Mouse (Mus musculus) CH12.LX (cell line): ENCODE measurements around the gene Tnnt1. TPM values are rescaled to one million over a fixed set of nuclear protein-coding genes. Genes with fewer than 3 reads are reported as not detected.

Source experiments
- DNase-seq: peaks from one replicate; pipeline ENCODE4 v3.0.0-alpha.2; 2013; ENCODE audit errors: extremely low read depth
- H3K27ac ChIP-seq: 2 replicates; pipeline ENCODE4 v1.5.1; 2012; ENCODE audit warnings: low read depth, mild to moderate bottlenecking, control low read depth, moderate library complexity; ENCODE audit not compliant: insufficient read depth
- H3K27me3 ChIP-seq: replicated peaks from 2 replicates; pipeline ENCODE3; 2012; ENCODE audit warnings: inconsistent platforms
- H3K36me3 ChIP-seq, 2 experiments: replicated peaks in 1 of 2; 2 replicates each; pipeline versions ENCODE3 to v1.6.1; 2012; ENCODE audit warnings: inconsistent platforms in 1 of 2, low read length in 1 of 2, mild to moderate bottlenecking in 1 of 2, mixed read lengths in 1 of 2, moderate library complexity in 1 of 2; ENCODE audit not compliant: control insufficient read depth in 1 of 2, insufficient read depth in 1 of 2
- H3K4me1 ChIP-seq, 2 experiments: 2 replicates each; pipeline ENCODE4 v1.6.1; 2012; ENCODE audit warnings: inconsistent platforms in 1 of 2, moderate library complexity in 1 of 2; ENCODE audit not compliant: insufficient read depth in 2 of 2, control insufficient read depth in 1 of 2
- H3K4me2 ChIP-seq: 2 replicates; pipeline ENCODE4 v1.6.1; 2012; ENCODE audit warnings: low read depth, mild to moderate bottlenecking, control low read depth; ENCODE audit not compliant: poor library complexity, insufficient read depth, severe bottlenecking
- H3K4me3 ChIP-seq, 3 experiments: fragments of 150-350 bp in 1 of 3; sonication (generic) in 1 of 3; replicated peaks in 1 of 3; 2 replicates each; pipeline versions ENCODE3 to v1.5.1; 2011 to 2012; ENCODE audit warnings: low read depth in 2 of 3, low read length in 2 of 3, mild to moderate bottlenecking in 2 of 3, moderate library complexity in 2 of 3, control low read depth in 1 of 3, improper control_type of control experiment in 1 of 3, inconsistent platforms in 1 of 3, mixed read lengths in 1 of 3; ENCODE audit not compliant: poor library complexity in 1 of 3
- H3K79me2 ChIP-seq: replicated peaks from 2 replicates; pipeline ENCODE4 v1.6.1; 2012; ENCODE audit warnings: mild to moderate bottlenecking, moderate library complexity; ENCODE audit not compliant: control insufficient read depth, poor library complexity, insufficient read depth, severe bottlenecking; ENCODE audit errors: extremely low read depth
- H3K9ac ChIP-seq: 2 replicates; pipeline ENCODE4 v1.6.1; 2012; ENCODE audit warnings: low read depth, mild to moderate bottlenecking, control low read depth, moderate library complexity; ENCODE audit not compliant: insufficient read depth
- H3K9me3 ChIP-seq: replicated peaks from 2 replicates; pipeline ENCODE3; 2012; ENCODE audit warnings: low read length, inconsistent platforms, mixed read lengths
- BHLHE40 ChIP-seq: IDR thresholded peaks from 2 replicates; pipeline ENCODE4 v1.6.1; 2011; ENCODE audit warnings: mild to moderate bottlenecking, low read depth, low read length, improper control_type of control experiment
- CHD1 ChIP-seq: IDR thresholded peaks from 2 replicates; pipeline ENCODE4 v1.6.1; 2012; ENCODE audit warnings: low read depth, low read length, improper control_type of control experiment, inconsistent platforms
- CHD2 ChIP-seq: IDR thresholded peaks from 2 replicates; pipeline ENCODE4 v1.6.1; 2011; ENCODE audit warnings: low read length, improper control_type of control experiment
- CTCF ChIP-seq, 2 experiments: IDR thresholded peaks in 1 of 2; conservative IDR thresholded peaks in 1 of 2; 2 replicates each; pipeline ENCODE4 v1.5.1; 2011 to 2012; ENCODE audit warnings: low read depth in 2 of 2, low read length in 2 of 2, improper control_type of control experiment in 1 of 2, inconsistent platforms in 1 of 2, mild to moderate bottlenecking in 1 of 2, moderate library complexity in 1 of 2
- EP300 ChIP-seq: IDR thresholded peaks from 2 replicates; pipeline ENCODE4 v1.6.1; 2011; ENCODE audit warnings: low read length, improper control_type of control experiment
- GABPA ChIP-seq: IDR thresholded peaks from 2 replicates; pipeline ENCODE4 v1.6.1; 2012; ENCODE audit warnings: low read depth, low read length, improper control_type of control experiment, inconsistent platforms; ENCODE audit not compliant: insufficient replicate concordance
- HCFC1 ChIP-seq: IDR thresholded peaks from 2 replicates; pipeline ENCODE4 v1.6.1; 2012; ENCODE audit warnings: low read depth, mild to moderate bottlenecking, inconsistent platforms, low read length, improper control_type of control experiment
- IRF4 ChIP-seq: IDR thresholded peaks from 2 replicates; pipeline ENCODE4 v1.6.1; 2014; ENCODE audit warnings: low read depth, mild to moderate bottlenecking, inconsistent platforms, low read length, improper control_type of control experiment
- JUN ChIP-seq: IDR thresholded peaks from 2 replicates; pipeline ENCODE4 v1.6.1; 2011; ENCODE audit warnings: low read depth, mild to moderate bottlenecking, low read length, improper control_type of control experiment, moderate library complexity; ENCODE audit not compliant: insufficient read depth
- JUND ChIP-seq: conservative IDR thresholded peaks from 2 replicates; pipeline ENCODE4 v1.6.1; 2011; ENCODE audit warnings: low read depth, low read length, improper control_type of control experiment
- MAFK ChIP-seq: IDR thresholded peaks from 2 replicates; pipeline ENCODE4 v1.6.1; 2011; ENCODE audit warnings: low read length, improper control_type of control experiment; ENCODE audit not compliant: insufficient replicate concordance
- MAX ChIP-seq: IDR thresholded peaks from 2 replicates; pipeline ENCODE4 v1.6.1; 2011; ENCODE audit warnings: low read length, improper control_type of control experiment
- MAZ ChIP-seq: IDR thresholded peaks from 2 replicates; pipeline ENCODE4 v1.6.1; 2012; ENCODE audit warnings: low read depth, mild to moderate bottlenecking, inconsistent platforms, low read length, improper control_type of control experiment, moderate library complexity
- MXI1 ChIP-seq: IDR thresholded peaks from 2 replicates; pipeline ENCODE4 v1.6.1; 2011; ENCODE audit warnings: mild to moderate bottlenecking, low read depth, low read length, improper control_type of control experiment
- NELFE ChIP-seq: IDR thresholded peaks from 2 replicates; pipeline ENCODE4 v1.6.1; 2011; ENCODE audit warnings: low read depth, low read length, improper control_type of control experiment
- PAX5 ChIP-seq: IDR thresholded peaks from 2 replicates; pipeline ENCODE4 v1.6.1; 2012; ENCODE audit warnings: low read length, inconsistent platforms, mixed read lengths
- POLR2A ChIP-seq: IDR thresholded peaks from 2 replicates; pipeline ENCODE4 v1.6.1; 2011; ENCODE audit warnings: low read depth, mild to moderate bottlenecking, improper control_type of control experiment, low read length
- POLR2AphosphoS2 ChIP-seq: IDR thresholded peaks from 2 replicates; pipeline ENCODE4 v1.6.1; 2011; ENCODE audit warnings: low read depth, low read length, improper control_type of control experiment
- RAD21 ChIP-seq: IDR thresholded peaks from 2 replicates; pipeline ENCODE4 v1.6.1; 2011; ENCODE audit warnings: low read depth, mild to moderate bottlenecking, low read length, improper control_type of control experiment, moderate library complexity
- RCOR1 ChIP-seq: conservative IDR thresholded peaks from 2 replicates; pipeline ENCODE4 v1.6.1; 2012; ENCODE audit warnings: low read depth, mild to moderate bottlenecking, inconsistent platforms, low read length, improper control_type of control experiment
- SIN3A ChIP-seq: IDR thresholded peaks from 2 replicates; pipeline ENCODE4 v1.6.1; 2012; ENCODE audit warnings: low read length, improper control_type of control experiment, inconsistent platforms
- SMC3 ChIP-seq: IDR thresholded peaks from 2 replicates; pipeline ENCODE4 v1.6.1; 2011; ENCODE audit warnings: low read depth, low read length, improper control_type of control experiment
- UBTF ChIP-seq: IDR thresholded peaks from 2 replicates; pipeline ENCODE4 v1.6.1; 2012; ENCODE audit warnings: low read depth, mild to moderate bottlenecking, inconsistent platforms, low read length, improper control_type of control experiment, moderate library complexity
- USF1 ChIP-seq: IDR thresholded peaks from 2 replicates; pipeline ENCODE4 v1.6.1; 2014; ENCODE audit warnings: low read depth, mild to moderate bottlenecking, inconsistent platforms, low read length, improper control_type of control experiment
- USF2 ChIP-seq: conservative IDR thresholded peaks from 2 replicates; pipeline ENCODE4 v1.6.1; 2011; ENCODE audit warnings: low read depth, low read length, improper control_type of control experiment
- ZC3H11A ChIP-seq: IDR thresholded peaks from 2 replicates; pipeline ENCODE4 v1.6.1; 2012; ENCODE audit warnings: low read depth, mild to moderate bottlenecking, inconsistent platforms, low read length, improper control_type of control experiment
- ZKSCAN1 ChIP-seq: IDR thresholded peaks from 2 replicates; pipeline ENCODE4 v1.6.1; 2012; ENCODE audit warnings: low read depth, inconsistent platforms, low read length, improper control_type of control experiment, borderline replicate concordance
- ZMIZ1 ChIP-seq: IDR thresholded peaks from 2 replicates; pipeline ENCODE4 v1.6.1; 2012; ENCODE audit warnings: low read depth, mild to moderate bottlenecking, inconsistent platforms, low read length, improper control_type of control experiment
- ZNF384 ChIP-seq: IDR thresholded peaks from 2 replicates; pipeline ENCODE4 v1.6.1; 2012; ENCODE audit warnings: low read depth, low read length, improper control_type of control experiment, inconsistent platforms
- dilution Hi-C: fragments of 300-500 bp; cut with MboI; formaldehyde crosslinking; loops from 2 replicates; pipeline ENCODE4 v1.14.3; 2020; ENCODE audit warnings: low sequenced_read_pairs; ENCODE audit not compliant: extremely low pct_unique_long_range_greater_than_20kb, extremely low pct_ligation_motif_present
- in situ Hi-C: fragments of 300-500 bp; cut with MboI; formaldehyde crosslinking; loops from 3 replicates; pipeline ENCODE4 v1.14.3; 2019; ENCODE audit warnings: low sequenced_read_pairs, low pct_ligation_motif_present, low pct_unique_long_range_greater_than_20kb, mixed read lengths
- polyA plus RNA-seq: library from polyadenylated mRNA; unstranded; fragments of >175 nt; gene quantifications from 2 replicates; pipeline ENCODE4 v1.2.1, GENCODE M21; 2012; ENCODE audit warnings: low read depth; ENCODE audit not compliant: insufficient read length
- total RNA-seq, 2 experiments: library from RNA; depleted of rRNA; stranded (reverse); fragments of 300-350 nt in 1 of 2; fragments of >200 nt in 1 of 2; gene quantifications; 2 replicates each; pipeline ENCODE4 v1.2.3; 2012 to 2014

Tnnt1 gene
- total and polyA plus RNA-seq, 3 experiments: 0.30 to 0.36 TPM; not detected in 1

GRCm38 (mm10) chr7:4502421-4503090 is 13.6 kb downstream of the Tnnt1 start:
- Histone ChIP-seq H3K27me3 (no peaks in the 10 kb centered on the region), H3K4me1 (peaks cover 40 to 62% of the 10 kb centered on the region in 2 experiments), H3K9me3 (no peaks in the 10 kb centered on the region), H3K79me2 (peaks cover 38% of the 10 kb centered on the region), H3K4me2 (peak overlapping the region; percentile 91), H3K36me3 (peaks cover 0 to 23% of the 10 kb centered on the region in 2 experiments), H3K9ac (peak overlapping the region; percentile 94), H3K4me3 (peak overlapping the region; percentile 69 to 99 (median 99)), H3K27ac (peak overlapping the region; percentile 85; the same call in 1 of the 2 replicates)
- dilution Hi-C loops (no loop called here), in situ Hi-C loops (no loop called here)
- peak; percentile 60 for DNase-seq
- TF ChIP-seq IRF4: no peak
- no peak for TF ChIP-seq MAX
- no peak for TF ChIP-seq POLR2AphosphoS2
- 0 out of 2 replicates have a peak, but pooled peaks have one; percentile 13 for TF ChIP-seq ZMIZ1
- no peak for TF ChIP-seq MXI1
- TF ChIP-seq HCFC1: peak; percentile 85
- TF ChIP-seq ZC3H11A: no peak

GRCm38 (mm10) chr7:4501558-4502397 is 14.4 kb downstream of the Tnnt1 start, which contains the start of gene Ppp1r12c:
TSS of gene Ppp1r12c (minus strand) at chr7:4501680.
- dilution Hi-C loops: no loop called here
- DNase-seq: peak; percentile 91
- peaks cover 44% of the 10 kb centered on the region for H3K79me2 ChIP-seq
- H3K27me3 ChIP-seq: no peaks in the 10 kb centered on the region
- peaks cover 6 to 31% of the 10 kb centered on the region in 2 experiments for H3K36me3 ChIP-seq
- peak within 1 kb of the TSS; percentile 74 to 99 (median 99) for H3K4me3 ChIP-seq
- peak within 1 kb of the TSS; percentile 85 for H3K27ac ChIP-seq
- H3K9ac ChIP-seq: peak within 1 kb of the TSS; percentile 94
- H3K4me1 ChIP-seq: peaks cover 40 to 68% of the 10 kb centered on the region in 2 experiments
- peak within 1 kb of the TSS; percentile 98 for H3K4me2 ChIP-seq
- H3K9me3 ChIP-seq: no peaks in the 10 kb centered on the region
- in situ Hi-C loops: no loop called here
- peak; percentile 82 for TF ChIP-seq HCFC1
- TF ChIP-seq CHD1: no peak
- no peak for TF ChIP-seq USF1
- TF ChIP-seq MXI1: peak; percentile 51
- TF ChIP-seq JUN: no peak
- TF ChIP-seq JUND: no peak
- TF ChIP-seq MAX: peak; percentile 65; the same call in 1 of the 2 replicates
- TF ChIP-seq EP300: no peak
- TF ChIP-seq ZKSCAN1: no peak
- TF ChIP-seq CHD2: peak; percentile 68; the same call in 1 of the 2 replicates
- TF ChIP-seq ZMIZ1: no peak; the same call in none of the 2 replicates
- no peak for TF ChIP-seq ZC3H11A
- TF ChIP-seq MAZ: peak; percentile 72
- no peak; the same call in 1 of the 2 replicates for TF ChIP-seq GABPA
- TF ChIP-seq ZNF384: no peak; the same call in 1 of the 2 replicates
- no peak for TF ChIP-seq PAX5
- no peak for TF ChIP-seq UBTF
- no peak for TF ChIP-seq USF2
- no peak for TF ChIP-seq CTCF (conservative IDR thresholded peaks at IDR 0.05 in 1 of 2, IDR thresholded peaks at IDR 0.05 in 1 of 2; ENCODE audit: low read depth in 2 of 2, low read length in 2 of 2)
- TF ChIP-seq NELFE: peak; percentile 65
- peak; percentile 41; the same call in 1 of the 2 replicates for TF ChIP-seq IRF4
- TF ChIP-seq RAD21: no peak
- TF ChIP-seq RCOR1: no peak
- peak; percentile 76 for TF ChIP-seq POLR2A
- peak; percentile 73 for TF ChIP-seq BHLHE40
- TF ChIP-seq SMC3: no peak
- TF ChIP-seq MAFK: no peak
- TF ChIP-seq POLR2AphosphoS2: peak; percentile 69; the same call in 1 of the 2 replicates
- TF ChIP-seq SIN3A: peak; percentile 60
